Mouse (Mus musculus) hematopoietic multipotent progenitor cell, adult 10-12 weeks (in vitro differentiated cells): Measurements from ENCODE around the gene Mageh1. TPM values are rescaled to one million over a fixed set of nuclear protein-coding genes. Genes with fewer than 3 reads are reported as not detected.

Source experiments
- polyA plus RNA-seq: library from polyadenylated mRNA; stranded (reverse); fragments of >175 nt; gene quantifications from 2 replicates; pipeline ENCODE4 v1.2.3, GENCODE M21; 2012; ENCODE audit warnings: low replicate concordance

The Mageh1 gene
- polyA plus RNA-seq, result 2.2 and 2.9 TPM in 2 replicates

DNA sequence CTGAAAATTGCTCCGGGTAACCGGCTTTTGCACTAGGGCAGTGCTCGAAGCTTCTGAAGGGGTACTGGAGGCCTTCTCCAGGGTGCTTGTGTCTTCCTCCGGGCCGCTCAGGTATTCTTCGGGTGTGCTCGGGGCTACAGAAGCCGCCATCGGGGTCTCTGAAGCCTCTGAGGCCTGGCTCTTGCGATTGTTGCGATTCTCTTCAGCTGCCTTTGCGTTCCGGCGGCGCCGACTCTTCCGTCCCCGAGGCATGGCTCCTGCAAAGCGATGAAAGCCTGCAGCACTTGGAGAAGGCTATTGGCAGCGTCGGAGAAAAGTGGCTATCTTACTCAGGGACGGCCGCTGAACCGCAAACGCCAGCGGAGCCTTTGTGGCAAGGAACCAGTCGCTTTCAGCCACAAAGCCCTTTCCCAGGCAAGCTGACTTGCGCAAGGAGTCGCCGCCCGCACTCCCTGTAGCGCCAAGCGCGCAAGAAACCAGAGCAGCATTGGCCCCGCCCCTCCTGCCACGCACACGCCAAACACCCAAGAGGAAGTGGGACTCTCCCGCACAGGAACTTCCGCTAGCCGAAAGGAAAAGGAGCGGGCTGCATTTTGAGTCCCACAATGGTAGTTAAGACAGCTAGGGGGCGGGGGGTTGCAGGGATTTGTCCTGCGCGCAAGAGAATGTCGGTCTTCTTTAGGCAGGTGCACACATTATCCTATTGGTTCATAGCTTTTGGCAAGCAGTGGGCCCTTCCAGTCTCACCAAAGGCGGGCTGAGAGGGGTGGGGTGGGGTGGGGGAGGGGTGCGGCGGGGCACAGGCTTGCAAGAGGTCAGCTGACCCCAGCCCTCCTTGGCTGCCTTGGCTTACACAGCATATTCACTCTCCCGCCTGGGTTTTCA lies at the start of gene Mageh1:
Gene Mageh1, minus strand, starts transcription at position 489 of the 885 bp plus-strand sequence.

GRCm38 (mm10) chrX:153006387-153006841 lies 31.0 kb downstream of the Mageh1 start, which contains the start of gene Usp51:
Gene Usp51, plus strand, starts transcription at chrX:153006469.

Other genes starting within 250 kb of the Mageh1 start
- gene Usp51, start 31.1 kb downstream of the Mageh1 start, polyA plus RNA-seq, result 0.04 and 0.05 TPM in 2 replicates
- gene Foxr2, start 81.2 kb upstream of the Mageh1 start, polyA plus RNA-seq, result not detected in 2 replicates
- 4.1 and 6.2 TPM in 2 replicates for gene Rragb, start 102.4 kb upstream of the Mageh1 start, polyA plus RNA-seq
- 0.68 and 3.7 TPM in 2 replicates for gene Klf8, start 199.9 kb upstream of the Mageh1 start, polyA plus RNA-seq